Comparison of ENCODE assay signal across 8 mouse cellular contexts in the genomic region with DNA sequence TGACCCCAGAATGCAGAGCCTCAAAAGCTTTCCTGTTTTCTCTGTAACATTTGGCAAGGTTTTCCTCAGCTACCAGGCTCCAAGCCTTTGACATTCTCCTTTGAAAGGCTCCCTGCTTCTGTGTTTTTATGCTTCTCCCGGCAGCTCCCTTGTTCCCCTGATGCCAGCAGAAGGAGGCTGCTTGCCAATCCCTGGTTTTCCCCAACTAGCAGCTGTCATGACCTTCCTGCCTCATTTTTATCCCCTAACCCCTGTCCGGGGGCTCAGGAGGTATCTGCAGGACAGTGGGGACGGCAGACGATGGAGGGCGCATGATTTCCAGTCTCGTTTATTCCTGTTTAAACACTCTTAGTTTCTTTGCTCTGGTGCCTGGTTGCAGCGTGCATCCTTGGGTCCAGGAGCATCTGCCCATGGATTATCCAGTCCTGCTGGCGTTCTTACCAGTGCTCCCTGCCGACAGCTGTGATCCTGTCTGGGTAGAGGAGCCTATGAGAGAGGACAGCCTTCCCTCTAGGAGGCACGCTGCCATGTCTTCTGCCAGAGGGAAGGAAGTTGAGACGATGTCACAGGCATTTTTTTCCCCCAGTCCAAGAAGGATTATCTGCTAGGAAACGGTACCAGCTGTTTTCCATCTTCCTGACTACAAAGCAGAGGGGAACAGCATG.
DNase-seq lines count a peak whose midpoint lies in the region; ATAC-seq and TF ChIP-seq lines count a peak whose summit lies in the region.

No protein-coding gene starts in this region.

- TF ChIP-seq EP300 in stomach, postnatal 0 days (optimal IDR thresholded peaks at IDR 0.05): peak; percentile 16

- H3K36me3 ChIP-seq in forebrain, embryonic 10.5 days (replicated peaks): no peaks in the 10 kb centered on the region
- no peaks in the 10 kb centered on the region for H3K36me3 ChIP-seq in heart, embryonic 12.5 days
- no peaks in the 10 kb centered on the region for H3K36me3 ChIP-seq in kidney, embryonic 15.5 days
- H3K36me3 ChIP-seq in limb, embryonic 11.5 days (ENCODE audit: control insufficient read depth, insufficient read depth, low read length): no peaks in the 10 kb centered on the region
- H3K36me3 ChIP-seq in midbrain, embryonic 15.5 days (replicated peaks): no peaks in the 10 kb centered on the region
- no peaks in the 10 kb centered on the region for H3K36me3 ChIP-seq in stomach, postnatal 0 days (ENCODE audit: control insufficient read depth, insufficient read depth, low read length)

- peak; percentile 21 to 32 for DNase-seq in cerebellum, adult 18-20 months
- DNase-seq in forebrain, embryonic 10.5 days (ENCODE audit: extremely low spot score, low spot score): peak; percentile 26
- peak; percentile 43 for DNase-seq in limb, embryonic 11.5 days (ENCODE audit: low spot score)
- peak; percentile 17 for DNase-seq in stomach, postnatal 0 days (ENCODE audit: low spot score)
- no peak for DNase-seq in spleen, adult 18-20 months

- 33% methylated on average over 12 of the region's 12 CpGs for WGBS in forebrain, embryonic 10.5 days
- 30% methylated on average over 12 of the region's 12 CpGs for WGBS in heart, embryonic 12.5 days
- 33% methylated on average over 12 of the region's 12 CpGs for WGBS in kidney, embryonic 15.5 days
- WGBS in limb, embryonic 11.5 days: 26% methylated on average over 12 of the region's 12 CpGs
- 2% methylated on average over 12 of the region's 12 CpGs for WGBS in midbrain, embryonic 15.5 days
- WGBS in stomach, postnatal 0 days: 21% methylated on average over 12 of the region's 12 CpGs

- H3K4me1 ChIP-seq in forebrain, embryonic 10.5 days: peaks cover 38% of the 10 kb centered on the region
- H3K4me1 ChIP-seq in heart, embryonic 12.5 days (replicated peaks): peaks cover 32% of the 10 kb centered on the region
- H3K4me1 ChIP-seq in kidney, embryonic 15.5 days: peaks cover 18% of the 10 kb centered on the region
- peaks cover 26% of the 10 kb centered on the region for H3K4me1 ChIP-seq in limb, embryonic 11.5 days (ENCODE audit: control insufficient read depth, insufficient read depth, low read length)
- H3K4me1 ChIP-seq in midbrain, embryonic 15.5 days: peaks cover 50% of the 10 kb centered on the region
- no peaks in the 10 kb centered on the region; the same call in 1 of the 2 replicates for H3K4me1 ChIP-seq in stomach, postnatal 0 days (replicated peaks; ENCODE audit: control insufficient read depth, insufficient read depth)

- peak overlapping the region; percentile 18; the same call in 1 of the 2 replicates for H3K4me3 ChIP-seq in forebrain, embryonic 10.5 days
- no peak overlapping the region for H3K4me3 ChIP-seq in heart, embryonic 12.5 days
- no peak overlapping the region for H3K4me3 ChIP-seq in kidney, embryonic 15.5 days (replicated peaks)
- H3K4me3 ChIP-seq in limb, embryonic 11.5 days (ENCODE audit: low read depth, low read length): no peak overlapping the region
- H3K4me3 ChIP-seq in midbrain, embryonic 15.5 days: peak overlapping the region; percentile 14; the same call in 1 of the 2 replicates
- H3K4me3 ChIP-seq in stomach, postnatal 0 days (ENCODE audit: low read depth, low read length): 0 out of 2 replicates have a peak overlapping the region, but pooled peaks have one; percentile 8

- H3K27ac ChIP-seq in forebrain, embryonic 10.5 days: peak overlapping the region; percentile 89
- H3K27ac ChIP-seq in heart, embryonic 12.5 days (ENCODE audit: poor library complexity, severe bottlenecking): peak overlapping the region; percentile 93
- H3K27ac ChIP-seq in kidney, embryonic 15.5 days: peak overlapping the region; percentile 88
- peak overlapping the region; percentile 86 for H3K27ac ChIP-seq in limb, embryonic 11.5 days (replicated peaks; ENCODE audit: low read depth, low read length)
- peak overlapping the region; percentile 97 for H3K27ac ChIP-seq in midbrain, embryonic 15.5 days
- H3K27ac ChIP-seq in stomach, postnatal 0 days (replicated peaks): peak overlapping the region; percentile 90

- no peaks in the 10 kb centered on the region for H3K27me3 ChIP-seq in forebrain, embryonic 10.5 days (ENCODE audit: poor library complexity, severe bottlenecking)
- no peaks in the 10 kb centered on the region for H3K27me3 ChIP-seq in heart, embryonic 12.5 days (replicated peaks)
- no peaks in the 10 kb centered on the region for H3K27me3 ChIP-seq in kidney, embryonic 15.5 days
- no peaks in the 10 kb centered on the region for H3K27me3 ChIP-seq in limb, embryonic 11.5 days (ENCODE audit: control insufficient read depth, insufficient read depth, low read length)
- H3K27me3 ChIP-seq in midbrain, embryonic 15.5 days (replicated peaks): no peaks in the 10 kb centered on the region
- no peaks in the 10 kb centered on the region for H3K27me3 ChIP-seq in stomach, postnatal 0 days (ENCODE audit: control insufficient read depth, insufficient read depth, low read length)

- peak overlapping the region; percentile 2; the same call in 1 of the 2 replicates for H3K9ac ChIP-seq in heart, embryonic 12.5 days
- no peak overlapping the region for H3K9ac ChIP-seq in kidney, embryonic 15.5 days
- peak overlapping the region; percentile 41 for H3K9ac ChIP-seq in limb, embryonic 11.5 days (ENCODE audit: low read length)
- peak overlapping the region; percentile 49 for H3K9ac ChIP-seq in midbrain, embryonic 15.5 days
- H3K9ac ChIP-seq in stomach, postnatal 0 days (ENCODE audit: low read length): 0 out of 2 replicates have a peak overlapping the region, but pooled peaks have one; percentile 27

- ATAC-seq in heart, embryonic 12.5 days (ENCODE audit: insufficient number of reproducible peaks, low FRiP score): peak; percentile 70
- peak; percentile 40; the same call in 1 of the 2 replicates for ATAC-seq in kidney, embryonic 15.5 days (replicated peaks; ENCODE audit: low FRiP score)
- ATAC-seq in limb, embryonic 11.5 days (ENCODE audit: insufficient number of reproducible peaks, low FRiP score, low TSS enrichment, low read depth): no peak
- ATAC-seq in midbrain, embryonic 15.5 days (replicated peaks): peak; percentile 73
- peak; percentile 67; the same call in 1 of the 2 replicates for ATAC-seq in stomach, postnatal 0 days (ENCODE audit: low FRiP score, low TSS enrichment)

- H3K4me2 ChIP-seq in heart, embryonic 12.5 days: peak overlapping the region; percentile 53
- H3K4me2 ChIP-seq in kidney, embryonic 15.5 days: peak overlapping the region; percentile 29; the same call in 1 of the 2 replicates
- no peak overlapping the region for H3K4me2 ChIP-seq in limb, embryonic 11.5 days (ENCODE audit: low read depth, severe bottlenecking)
- peak overlapping the region; percentile 43 for H3K4me2 ChIP-seq in midbrain, embryonic 15.5 days
- H3K4me2 ChIP-seq in stomach, postnatal 0 days (replicated peaks; ENCODE audit: low read depth): peak overlapping the region; percentile 40

- H3K9me3 ChIP-seq in forebrain, embryonic 10.5 days: no peaks in the 10 kb centered on the region
- 0 out of 2 replicates have a peak, but pooled peaks cover 2% of the 10 kb centered on the region for H3K9me3 ChIP-seq in heart, embryonic 12.5 days (replicated peaks)
- no peaks in the 10 kb centered on the region for H3K9me3 ChIP-seq in kidney, embryonic 15.5 days (replicated peaks)
- H3K9me3 ChIP-seq in limb, embryonic 11.5 days (ENCODE audit: control insufficient read depth, low read length): no peaks in the 10 kb centered on the region
- H3K9me3 ChIP-seq in midbrain, embryonic 15.5 days: no peaks in the 10 kb centered on the region
- no peaks in the 10 kb centered on the region for H3K9me3 ChIP-seq in stomach, postnatal 0 days (ENCODE audit: control insufficient read depth, low read length)

- TF ChIP-seq CTCF in stomach, postnatal 0 days (IDR thresholded peaks at IDR 0.05; ENCODE audit: low read depth): peak; percentile 37

Comparison
In these comparisons a context has a peak if more than half of its experiments do, and no peak if none do; other contexts are left out.
1. DNase-seq: peak in cerebellum, adult 18-20 months (2 of 2), forebrain, embryonic 10.5 days (single experiment), limb, embryonic 11.5 days (single experiment) and stomach, postnatal 0 days (single experiment); none in spleen, adult 18-20 months (0 of 2).
2. H3K4me3 ChIP-seq: peak in forebrain, embryonic 10.5 days (single experiment), midbrain, embryonic 15.5 days (single experiment) and stomach, postnatal 0 days (single experiment); none in heart, embryonic 12.5 days (single experiment), kidney, embryonic 15.5 days (single experiment) and limb, embryonic 11.5 days (single experiment).
3. Peak in every context shown above with its lines, with median percentiles within 50 percentile points of each other: H3K27ac ChIP-seq.